Mouse (Mus musculus): ENCODE measurements around the gene Tssk4. TPM values are rescaled to one million over a fixed set of nuclear protein-coding genes. Genes with fewer than 3 reads are reported as not detected.

The Tssk4 gene
- polyA plus RNA-seq (2015; fragmentation: Nextera tagmentation; extraction: Ambion mirVana): 0.31 and 0.32 TPM in 2 replicates

GRCm38 (mm10) chr14:55649884-55650283, at the start of gene Tssk4:
TSS of gene Tssk4 (plus strand) at chr14:55650184.
- WGBS: 97% methylated on average over 2 of the region's 2 CpGs
- no peak within 1 kb of the TSS for H3K27ac ChIP-seq (replicated peaks)
- H3K4me3 ChIP-seq (replicated peaks): no peak within 1 kb of the TSS
- H3K4me1 ChIP-seq: peaks cover 4% of the 10 kb centered on the region
- ATAC-seq (ENCODE audit: low FRiP score): no peak
- no peaks in the 10 kb centered on the region for H3K27me3 ChIP-seq (replicated peaks)
- no peaks in the 10 kb centered on the region for H3K9me3 ChIP-seq (replicated peaks)
- H3K9ac ChIP-seq (replicated peaks): no peak within 1 kb of the TSS
- H3K4me2 ChIP-seq: no peak within 1 kb of the TSS
- no peaks in the 10 kb centered on the region for H3K36me3 ChIP-seq

GRCm38 (mm10) chr14:55603271-55603632, 46.7 kb upstream of the Tssk4 start, which contains the start of gene Irf9:
TSS of gene Irf9 (plus strand) at chr14:55603571.
- Histone ChIP-seq H3K36me3 (peaks cover 82% of the 10 kb centered on the region), H3K9me3 (replicated peaks) (no peaks in the 10 kb centered on the region), H3K27me3 (replicated peaks) (no peaks in the 10 kb centered on the region), H3K4me3 (replicated peaks) (peak within 1 kb of the TSS; percentile 34), H3K27ac (replicated peaks) (peak within 1 kb of the TSS; percentile 63; the same call in 1 of the 2 replicates), H3K9ac (replicated peaks) (no peak within 1 kb of the TSS), H3K4me1 (peaks cover 12% of the 10 kb centered on the region), H3K4me2 (peak within 1 kb of the TSS; percentile 54)
- 86% methylated on average over 7 of the region's 7 CpGs for WGBS
- ATAC-seq (ENCODE audit: low FRiP score): no peak

- Histone ChIP-seq H3K27me3 (replicated peaks) (no peaks in the 10 kb centered on the region), H3K9ac (replicated peaks) (no peak overlapping the region), H3K36me3 (peaks cover 82% of the 10 kb centered on the region), H3K27ac (replicated peaks) (peak overlapping the region; percentile 63; the same call in 1 of the 2 replicates), H3K4me3 (replicated peaks) (peak overlapping the region; percentile 34), H3K9me3 (replicated peaks) (no peaks in the 10 kb centered on the region), H3K4me1 (peaks cover 12% of the 10 kb centered on the region), H3K4me2 (peak overlapping the region; percentile 54)
- 24% methylated on average over 19 of the region's 19 CpGs for WGBS
- ATAC-seq (ENCODE audit: low FRiP score): peak; percentile 86; the same call in 1 of the 2 replicates
Observed at GRCm38 (mm10) chr14:55603633-55604576, 46.1 kb upstream of the Tssk4 start.

- peaks cover 82% of the 10 kb centered on the region for H3K36me3 ChIP-seq
- H3K9me3 ChIP-seq (replicated peaks): no peaks in the 10 kb centered on the region
- no peak overlapping the region for H3K9ac ChIP-seq (replicated peaks)
- WGBS: 86% methylated on average over 11 of the region's 11 CpGs
- peak overlapping the region; percentile 54 for H3K4me2 ChIP-seq
- H3K4me3 ChIP-seq (replicated peaks): no peak overlapping the region
- ATAC-seq (ENCODE audit: low FRiP score): no peak
- H3K27me3 ChIP-seq (replicated peaks): no peaks in the 10 kb centered on the region
- H3K27ac ChIP-seq (replicated peaks): no peak overlapping the region
- H3K4me1 ChIP-seq: peaks cover 12% of the 10 kb centered on the region
Observed at GRCm38 (mm10) chr14:55604823-55605222, 45.2 kb upstream of the Tssk4 start.

- Histone ChIP-seq H3K4me2 (no peak overlapping the region), H3K9ac (replicated peaks) (no peak overlapping the region), H3K36me3 (peaks cover 80% of the 10 kb centered on the region), H3K27me3 (replicated peaks) (no peaks in the 10 kb centered on the region), H3K9me3 (replicated peaks) (no peaks in the 10 kb centered on the region), H3K4me1 (peaks cover 12% of the 10 kb centered on the region), H3K4me3 (replicated peaks) (no peak overlapping the region), H3K27ac (replicated peaks) (no peak overlapping the region)
- no peak for ATAC-seq (ENCODE audit: low FRiP score)
- WGBS: 94% methylated on average over 16 of the region's 16 CpGs
Observed at GRCm38 (mm10) chr14:55605743-55606459, 44.1 kb upstream of the Tssk4 start.

GRCm38 (mm10) chr14:55608339-55608738, 41.6 kb upstream of the Tssk4 start:
- Histone ChIP-seq H3K4me1 (peaks cover 11% of the 10 kb centered on the region), H3K36me3 (peaks cover 56% of the 10 kb centered on the region), H3K4me3 (replicated peaks) (no peak overlapping the region), H3K27me3 (replicated peaks) (no peaks in the 10 kb centered on the region), H3K4me2 (no peak overlapping the region), H3K9ac (replicated peaks) (no peak overlapping the region), H3K9me3 (replicated peaks) (no peaks in the 10 kb centered on the region), H3K27ac (replicated peaks) (no peak overlapping the region)
- 95% methylated on average over 6 of the region's 6 CpGs for WGBS
- no peak for ATAC-seq (ENCODE audit: low FRiP score)

GRCm38 (mm10) chr14:55613346-55613745, 36.6 kb upstream of the Tssk4 start:
- Histone ChIP-seq H3K9me3 (replicated peaks) (no peaks in the 10 kb centered on the region), H3K4me3 (replicated peaks) (no peak overlapping the region), H3K9ac (replicated peaks) (no peak overlapping the region), H3K4me1 (no peaks in the 10 kb centered on the region), H3K4me2 (no peak overlapping the region), H3K27me3 (replicated peaks) (no peaks in the 10 kb centered on the region), H3K36me3 (peaks cover 23% of the 10 kb centered on the region), H3K27ac (replicated peaks) (no peak overlapping the region)
- ATAC-seq (ENCODE audit: low FRiP score): no peak
- 80% methylated on average over 6 of the region's 6 CpGs for WGBS

GRCm38 (mm10) chr14:55614565-55615178, 35.3 kb upstream of the Tssk4 start:
- 80% methylated on average over 7 of the region's 7 CpGs for WGBS
- Histone ChIP-seq H3K4me3 (replicated peaks) (no peak overlapping the region), H3K9me3 (replicated peaks) (no peaks in the 10 kb centered on the region), H3K9ac (replicated peaks) (no peak overlapping the region), H3K36me3 (peaks cover 10% of the 10 kb centered on the region), H3K27ac (replicated peaks) (no peak overlapping the region), H3K4me2 (no peak overlapping the region), H3K27me3 (replicated peaks) (no peaks in the 10 kb centered on the region), H3K4me1 (no peaks in the 10 kb centered on the region)
- no peak for ATAC-seq (ENCODE audit: low FRiP score)

GRCm38 (mm10) chr14:55615876-55616275, 34.1 kb upstream of the Tssk4 start:
- ATAC-seq (ENCODE audit: low FRiP score): no peak
- H3K27me3 ChIP-seq (replicated peaks): no peaks in the 10 kb centered on the region
- H3K9ac ChIP-seq (replicated peaks): no peak overlapping the region
- WGBS: 59% methylated on average over 2 of the region's 2 CpGs
- no peaks in the 10 kb centered on the region for H3K9me3 ChIP-seq (replicated peaks)
- H3K4me1 ChIP-seq: no peaks in the 10 kb centered on the region
- no peak overlapping the region for H3K27ac ChIP-seq (replicated peaks)
- no peaks in the 10 kb centered on the region for H3K36me3 ChIP-seq
- H3K4me2 ChIP-seq: no peak overlapping the region
- no peak overlapping the region for H3K4me3 ChIP-seq (replicated peaks)

- Histone ChIP-seq H3K4me1 (no peaks in the 10 kb centered on the region), H3K4me2 (no peak overlapping the region), H3K9ac (replicated peaks) (no peak overlapping the region), H3K4me3 (replicated peaks) (no peak overlapping the region), H3K9me3 (replicated peaks) (no peaks in the 10 kb centered on the region), H3K27ac (replicated peaks) (no peak overlapping the region), H3K27me3 (replicated peaks) (no peaks in the 10 kb centered on the region), H3K36me3 (no peaks in the 10 kb centered on the region)
- ATAC-seq (ENCODE audit: low FRiP score): no peak
- WGBS: 84% methylated on average over 2 of the region's 2 CpGs
Observed at GRCm38 (mm10) chr14:55616844-55617243, 33.1 kb upstream of the Tssk4 start.

GRCm38 (mm10) chr14:55617822-55618221, 32.2 kb upstream of the Tssk4 start, which contains the start of gene Rec8:
TSS of gene Rec8 (plus strand) at chr14:55618037.
- Histone ChIP-seq H3K4me1 (no peaks in the 10 kb centered on the region), H3K27ac (replicated peaks) (peak within 1 kb of the TSS; percentile 39), H3K9me3 (replicated peaks) (no peaks in the 10 kb centered on the region), H3K27me3 (replicated peaks) (no peaks in the 10 kb centered on the region), H3K36me3 (no peaks in the 10 kb centered on the region), H3K4me2 (peak within 1 kb of the TSS; percentile 45), H3K9ac (replicated peaks) (peak within 1 kb of the TSS; percentile 29; the same call in 1 of the 2 replicates), H3K4me3 (replicated peaks) (peak within 1 kb of the TSS; percentile 37)
- WGBS: 18% methylated on average over 21 of the region's 21 CpGs
- peak; percentile 86 for ATAC-seq (ENCODE audit: low FRiP score)

Data from neural tube, embryonic 15.5 days (tissue).